ENCODE assay signal across 26 mouse cellular contexts in the genomic region with DNA sequence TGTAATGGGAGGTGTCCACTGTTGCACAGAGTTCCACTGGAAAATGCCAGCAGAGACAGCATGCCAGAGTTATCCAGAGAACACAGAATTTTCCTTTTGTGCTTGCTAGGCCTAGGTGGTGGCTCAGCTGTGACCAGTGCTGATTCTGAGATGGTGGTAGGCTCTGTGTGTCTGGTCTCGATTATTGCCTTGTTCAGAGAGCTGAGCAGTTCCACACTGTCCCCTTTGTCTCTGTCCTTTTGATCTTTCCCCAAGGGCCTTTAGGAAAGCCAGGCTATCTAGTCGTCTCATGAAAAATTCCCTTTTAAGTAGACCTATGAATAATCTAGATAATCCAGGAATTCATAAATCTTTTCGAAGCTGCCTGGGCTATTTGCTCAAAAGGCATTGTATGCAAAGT. TPM values are rescaled to one million over a fixed set of nuclear protein-coding genes. Genes with fewer than 3 reads are reported as not detected.
A peak's percentile ranks its signal among the peaks of the same experiment; 100 is the strongest.
DNase-seq lines count a peak whose midpoint lies in the region; ATAC-seq and TF ChIP-seq lines count a peak whose summit lies in the region.
"Had no signal": no experiment of that assay in that cellular context is flagged by ENCODE, and none has a peak within 500 bp of the region (broad histone marks: within the 10 kb centered on the region; RNA-seq: fewer than 3 reads in every experiment).

No protein-coding gene starts in this region.

- H3K27ac ChIP-seq in midbrain, embryonic 12.5 days (replicated peaks) = no peak overlapping the region
- H3K27ac ChIP-seq in midbrain, postnatal 0 days (ENCODE audit: low read depth, low read length) = no peak overlapping the region
- H3K27ac ChIP-seq in left cerebral cortex, adult 2 months = no peak overlapping the region
- H3K27ac ChIP-seq: forebrain, embryonic 10.5 days; forebrain, embryonic 13.5 days; gastrocnemius, adult 2 months; hindbrain, embryonic 14.5 days; hindbrain, postnatal 0 days had no signal

- ATAC-seq in midbrain, embryonic 12.5 days (ENCODE audit: low FRiP score, low read depth) = peak; percentile 89
- no peak for ATAC-seq in midbrain, postnatal 0 days (ENCODE audit: low FRiP score)
- ATAC-seq: forebrain, embryonic 13.5 days; forebrain, embryonic 16.5 days; hindbrain, postnatal 0 days; inflammation-experienced regulatory T-cells, adult 6 months had no signal

- intact Hi-C loops in left cerebral cortex, adult 2 months (cut with DNase I) = no loop called here

- peaks cover 45% of the 10 kb centered on the region for H3K27me3 ChIP-seq in midbrain, embryonic 12.5 days
- H3K27me3 ChIP-seq in midbrain, postnatal 0 days (ENCODE audit: insufficient read depth, low read length) = no peaks in the 10 kb centered on the region; the same call in 1 of the 2 replicates
- H3K27me3 ChIP-seq: CH12.LX had no signal

- H3K4me2 ChIP-seq in midbrain, embryonic 12.5 days (replicated peaks) = no peak overlapping the region
- no peak overlapping the region for H3K4me2 ChIP-seq in midbrain, postnatal 0 days (ENCODE audit: low read depth, low read length, poor library complexity, severe bottlenecking)
- H3K4me2 ChIP-seq: forebrain, embryonic 13.5 days; heart, embryonic 11.5 days; hindbrain, embryonic 14.5 days had no signal

- no peak overlapping the region for H3K4me3 ChIP-seq in midbrain, embryonic 12.5 days
- no peak overlapping the region for H3K4me3 ChIP-seq in midbrain, postnatal 0 days (ENCODE audit: low read depth, low read length)
- no peak overlapping the region for H3K4me3 ChIP-seq in left cerebral cortex, adult 2 months
- H3K4me3 ChIP-seq: forebrain, embryonic 10.5 days; forebrain, embryonic 13.5 days; gastrocnemius, adult 2 months had no signal

- no peak for TF ChIP-seq POLR2A in brain, embryonic 14.5 days (IDR thresholded peaks at IDR 0.05; ENCODE audit: borderline replicate concordance, extremely low read depth, insufficient read depth, insufficient read length, poor library complexity, severe bottlenecking)

- no peaks in the 10 kb centered on the region for H3K36me3 ChIP-seq in midbrain, embryonic 12.5 days
- no peaks in the 10 kb centered on the region for H3K36me3 ChIP-seq in midbrain, postnatal 0 days (ENCODE audit: insufficient read depth, low read length)
- H3K36me3 ChIP-seq: forebrain, embryonic 10.5 days; G1E had no signal

- H3K4me1 ChIP-seq in midbrain, embryonic 12.5 days = peaks cover 4% of the 10 kb centered on the region; the same call in 1 of the 2 replicates
- no peaks in the 10 kb centered on the region for H3K4me1 ChIP-seq in midbrain, postnatal 0 days (ENCODE audit: insufficient read depth, low read length)

- 43% methylated on average over 3 of the region's 3 CpGs for WGBS in midbrain, embryonic 12.5 days
- WGBS in midbrain, postnatal 0 days = 17% methylated on average over 3 of the region's 3 CpGs

- TF ChIP-seq CTCF in midbrain, postnatal 0 days (IDR thresholded peaks at IDR 0.05) = no peak
- no peak for TF ChIP-seq CTCF in brain, embryonic 14.5 days (IDR thresholded peaks at IDR 0.05; ENCODE audit: borderline replicate concordance, extremely low read depth, insufficient read depth, insufficient read length)
- no peak for TF ChIP-seq CTCF in left cerebral cortex, adult 2 months (IDR thresholded peaks at IDR 0.05)

- H3K9me3 ChIP-seq in midbrain, embryonic 12.5 days = no peaks in the 10 kb centered on the region
- H3K9me3 ChIP-seq in midbrain, postnatal 0 days (ENCODE audit: low read length) = no peaks in the 10 kb centered on the region
- H3K9me3 ChIP-seq: forebrain, embryonic 10.5 days; forebrain, embryonic 13.5 days; G1E had no signal

- H3K9ac ChIP-seq in midbrain, embryonic 12.5 days (replicated peaks) = no peak overlapping the region
- H3K9ac ChIP-seq in midbrain, postnatal 0 days (replicated peaks; ENCODE audit: low read length, poor library complexity, severe bottlenecking) = no peak overlapping the region
- H3K9ac ChIP-seq: forebrain, embryonic 13.5 days; hindbrain, embryonic 14.5 days had no signal

- DNase-seq in embryo, embryonic 11 days = peak; percentile 7
- no peak for DNase-seq in embryo, embryonic 10.5 days (ENCODE audit: low spot score)
- DNase-seq in midbrain, postnatal 0 days (ENCODE audit: low spot score) = no peak
- DNase-seq in brain, embryonic 14.5 days (ENCODE audit: low read depth) = peak; percentile 47
- DNase-seq in left cerebral cortex, adult 2 months (ENCODE audit: extremely low spot score in 1 of 2, low spot score in 2 of 2) = no peak
- no peak for DNase-seq in kidney, postnatal 4 days
- DNase-seq: adrenal gland, adult 2 months; adrenal gland, postnatal 14 days; B cell, adult 2 months; cerebellum, adult 11-12 months; cerebellum, adult 8-10 months; cerebellum, postnatal 10 days; cerebellum, postnatal 36 days; gastrocnemius, adult 2 months; gastrocnemius, postnatal 14 days had no signal

RNA-seq across cellular contexts. Expression of a gene that starts 47.3 kb away (rescaled TPM):
- 6.1 and 6.9 TPM in 2 replicates for polyA plus RNA-seq in midbrain, embryonic 12.5 days (2016; fragmentation: Nextera tagmentation; extraction: Ambion mirVana)
- 3.5 TPM in 2 replicates for total RNA-seq in midbrain, postnatal 0 days (2014; rRNA removed)
- polyA plus RNA-seq in midbrain, postnatal 0 days (2015; fragmentation: Nextera tagmentation; extraction: Ambion mirVana) = 2.3 and 2.9 TPM in 2 replicates
- 1.9 and 3.8 TPM in 2 replicates for polyA plus RNA-seq in brain, embryonic 14.5 days (2012; rRNA removed)
- 10 to 100 TPM; 13.9 to 17.6 TPM for total RNA-seq in left cerebral cortex, adult 2 months (2021)
- total RNA-seq: hematopoietic stem cell, adult 5-6 weeks had no signal
- polyA plus RNA-seq: G1E; inflammation-experienced regulatory T-cells, adult 6 months had no signal

Comparison
In these comparisons a context has a peak if more than half of its experiments do, and no peak if none do; other contexts are left out.
1. DNase-seq: peak in embryo, embryonic 11 days (single experiment) and brain, embryonic 14.5 days (single experiment); none in embryo, embryonic 10.5 days (single experiment), midbrain, postnatal 0 days (single experiment), left cerebral cortex, adult 2 months (0 of 2) and kidney, postnatal 4 days (0 of 2).